Mouse (Mus musculus): ENCODE results near the gene Glcci1. TPM values are rescaled to one million over a fixed set of nuclear protein-coding genes. Genes with fewer than 3 reads are reported as not detected.
A peak's percentile ranks its signal among the peaks of the same experiment; 100 is the strongest.

Glcci1 gene
- total and polyA plus RNA-seq, 3 experiments, result 1.8 to 31.1 (median 7.9) TPM

DNA sequence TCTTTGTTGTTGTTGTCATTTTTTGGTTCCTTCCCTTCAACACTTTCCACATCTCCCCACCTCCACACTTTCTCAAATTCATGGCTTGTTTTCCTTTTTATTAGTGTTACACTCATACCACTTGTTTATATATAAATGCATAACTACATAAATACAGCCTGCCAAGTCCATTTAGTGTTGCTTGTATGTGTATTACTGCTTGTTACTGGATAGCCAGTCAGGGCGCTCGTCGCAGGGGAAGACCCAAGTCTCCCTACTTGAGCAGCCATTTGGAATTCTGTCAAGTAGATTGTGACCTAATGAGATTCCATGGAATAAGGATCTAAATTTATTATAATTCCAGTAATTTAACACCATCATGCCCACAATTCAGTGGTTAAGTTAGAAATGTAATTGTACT lies 10.3 kb downstream of the Glcci1 start:
- H3K4me1 ChIP-seq (ENCODE audit: control insufficient read depth in 1 of 2, insufficient read depth in 2 of 2, low read length in 2 of 2), result peaks cover 3 to 10% of the 10 kb centered on the region in 2 experiments
- DNase-seq (ENCODE audit: low read depth, low spot score), result no peak
- H3K36me3 ChIP-seq (ENCODE audit: control insufficient read depth in 1 of 2, insufficient read depth in 2 of 2, low read length in 2 of 2), result peaks cover 0 to 15% of the 10 kb centered on the region in 2 experiments; a peak in 3 of 4 replicates
- H3K27me3 ChIP-seq (ENCODE audit: control insufficient read depth in 1 of 2, insufficient read depth in 2 of 2, low read length in 2 of 2), result no peaks in the 10 kb centered on the region
- H3K4me3 ChIP-seq (ENCODE audit: control insufficient read depth in 1 of 2, insufficient read depth in 1 of 2, low read depth in 2 of 2, low read length in 2 of 2), result no peak overlapping the region
- no peak for TF ChIP-seq NRF1 (IDR thresholded peaks at IDR 0.05; ENCODE audit: insufficient read depth, low read depth, low read length, poor library complexity, severe bottlenecking)
- no peak for TF ChIP-seq MAFK (IDR thresholded peaks at IDR 0.05; ENCODE audit: borderline replicate concordance, low read depth, low read length)
- TF ChIP-seq ELF1 (IDR thresholded peaks at IDR 0.05; ENCODE audit: low read depth, low read length), result no peak
- no peak for TF ChIP-seq CTCF (IDR thresholded peaks at IDR 0.05 in 2 of 3, conservative IDR thresholded peaks at IDR 0.05 in 1 of 3; ENCODE audit: control insufficient read depth in 1 of 3, insufficient read depth in 1 of 3, low read depth in 2 of 3, low read length in 3 of 3, poor library complexity in 1 of 3, severe bottlenecking in 1 of 3)
- TF ChIP-seq MEF2A (IDR thresholded peaks at IDR 0.05; ENCODE audit: extremely low read depth, insufficient replicate concordance, low read depth, low read length, poor library complexity, severe bottlenecking), result no peak
- TF ChIP-seq USF1 (IDR thresholded peaks at IDR 0.05; ENCODE audit: low read depth, low read length), result no peak
- TF ChIP-seq ZC3H11A (IDR thresholded peaks at IDR 0.05; ENCODE audit: low read depth, low read length), result no peak
- no peak for TF ChIP-seq JUND (IDR thresholded peaks at IDR 0.05; ENCODE audit: low read depth, low read length)
- no peak for TF ChIP-seq ETS1 (IDR thresholded peaks at IDR 0.05; ENCODE audit: low read depth, low read length)
- TF ChIP-seq POLR2A (IDR thresholded peaks at IDR 0.05; ENCODE audit: control insufficient read depth in 1 of 2, insufficient read depth in 1 of 2, low read depth in 1 of 2, low read length in 2 of 2, poor library complexity in 1 of 2), result no peak
- no peak for TF ChIP-seq ZNF384 (IDR thresholded peaks at IDR 0.05; ENCODE audit: low read depth, low read length)
- no peak for TF ChIP-seq MYB (IDR thresholded peaks at IDR 0.05; ENCODE audit: low read depth, low read length)
- H3K9ac ChIP-seq (ENCODE audit: control insufficient read depth, low read depth, low read length, poor library complexity, severe bottlenecking), result no peak overlapping the region
- H3K9me3 ChIP-seq (replicated peaks; ENCODE audit: insufficient read depth, low read length), result no peaks in the 10 kb centered on the region
- peaks cover 7% of the 10 kb centered on the region for H3K79me2 ChIP-seq (ENCODE audit: control insufficient read depth, insufficient read depth, low read length, poor library complexity)
- H3K27ac ChIP-seq (ENCODE audit: control insufficient read depth, low read depth, low read length), result no peak overlapping the region

DNA sequence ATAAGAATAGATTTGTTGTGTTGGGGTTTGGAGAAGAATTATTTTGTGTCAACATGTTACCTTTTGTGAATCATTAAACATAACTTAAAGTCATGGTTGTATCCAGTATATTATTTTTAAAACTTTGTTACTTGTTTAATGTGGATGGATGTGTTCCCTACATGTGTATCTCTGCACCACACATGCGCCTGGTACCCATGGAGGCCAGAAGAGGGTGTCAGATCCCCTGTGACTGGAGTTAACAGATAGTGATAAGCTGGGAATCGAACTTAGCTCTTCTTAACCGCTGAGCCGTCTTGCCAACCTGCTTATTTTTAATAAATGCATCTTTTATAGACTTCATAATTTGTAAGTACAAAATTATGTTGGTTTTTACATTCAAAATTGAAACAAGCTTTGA lies 11.8 kb downstream of the Glcci1 start:
- no peak for TF ChIP-seq POLR2AphosphoS2 (IDR thresholded peaks at IDR 0.05; ENCODE audit: low read length)
- TF ChIP-seq USF2 (IDR thresholded peaks at IDR 0.05; ENCODE audit: borderline replicate concordance in 1 of 2, insufficient read depth in 1 of 2, low read depth in 1 of 2, low read length in 2 of 2), result no peak
- peak in 1 of 2 experiments; percentile 37; a peak in 2 of 4 replicates for TF ChIP-seq EP300 (IDR thresholded peaks at IDR 0.05; ENCODE audit: low read depth in 1 of 2, low read length in 2 of 2)
- no peak for TF ChIP-seq SIN3A (IDR thresholded peaks at IDR 0.05; ENCODE audit: low read length)
- TF ChIP-seq CTCF (IDR thresholded peaks at IDR 0.05 in 2 of 3, conservative IDR thresholded peaks at IDR 0.05 in 1 of 3; ENCODE audit: control insufficient read depth in 1 of 3, insufficient read depth in 1 of 3, low read depth in 2 of 3, low read length in 3 of 3, poor library complexity in 1 of 3, severe bottlenecking in 1 of 3), result peak in 1 of 3 experiments; percentile 2; a peak in 1 of 6 replicates
- peak; percentile 21; the same call in 1 of the 2 replicates for TF ChIP-seq TCF12 (IDR thresholded peaks at IDR 0.05; ENCODE audit: low read depth, low read length)
- TF ChIP-seq TAL1 (IDR thresholded peaks at IDR 0.05; ENCODE audit: low read length), result peak; percentile 42
- 0 out of 2 replicates have a peak, but pooled peaks have one; percentile 10 for TF ChIP-seq GATA1 (IDR thresholded peaks at IDR 0.05; ENCODE audit: low read depth, low read length)
- Histone ChIP-seq H3K4me1 (ENCODE audit: control insufficient read depth in 1 of 2, insufficient read depth in 2 of 2, low read length in 2 of 2) (peaks cover 3 to 10% of the 10 kb centered on the region in 2 experiments), H3K36me3 (ENCODE audit: control insufficient read depth in 1 of 2, insufficient read depth in 2 of 2, low read length in 2 of 2) (peaks cover 0 to 13% of the 10 kb centered on the region in 2 experiments; a peak in 3 of 4 replicates), H3K9ac (ENCODE audit: control insufficient read depth, low read depth, low read length, poor library complexity, severe bottlenecking) (no peak overlapping the region), H3K79me2 (ENCODE audit: control insufficient read depth, insufficient read depth, low read length, poor library complexity) (peaks cover 3% of the 10 kb centered on the region), H3K4me3 (ENCODE audit: control insufficient read depth in 1 of 2, insufficient read depth in 1 of 2, low read depth in 2 of 2, low read length in 2 of 2) (no peak overlapping the region), H3K27ac (ENCODE audit: control insufficient read depth, low read depth, low read length) (no peak overlapping the region), H3K9me3 (replicated peaks; ENCODE audit: insufficient read depth, low read length) (no peaks in the 10 kb centered on the region), H3K27me3 (ENCODE audit: control insufficient read depth in 1 of 2, insufficient read depth in 2 of 2, low read length in 2 of 2) (no peaks in the 10 kb centered on the region)
- DNase-seq (ENCODE audit: low read depth, low spot score), result peak; percentile 36

All from MEL (cell line).